Mouse (Mus musculus): ENCODE measurements around the gene Agbl5.

DNA sequence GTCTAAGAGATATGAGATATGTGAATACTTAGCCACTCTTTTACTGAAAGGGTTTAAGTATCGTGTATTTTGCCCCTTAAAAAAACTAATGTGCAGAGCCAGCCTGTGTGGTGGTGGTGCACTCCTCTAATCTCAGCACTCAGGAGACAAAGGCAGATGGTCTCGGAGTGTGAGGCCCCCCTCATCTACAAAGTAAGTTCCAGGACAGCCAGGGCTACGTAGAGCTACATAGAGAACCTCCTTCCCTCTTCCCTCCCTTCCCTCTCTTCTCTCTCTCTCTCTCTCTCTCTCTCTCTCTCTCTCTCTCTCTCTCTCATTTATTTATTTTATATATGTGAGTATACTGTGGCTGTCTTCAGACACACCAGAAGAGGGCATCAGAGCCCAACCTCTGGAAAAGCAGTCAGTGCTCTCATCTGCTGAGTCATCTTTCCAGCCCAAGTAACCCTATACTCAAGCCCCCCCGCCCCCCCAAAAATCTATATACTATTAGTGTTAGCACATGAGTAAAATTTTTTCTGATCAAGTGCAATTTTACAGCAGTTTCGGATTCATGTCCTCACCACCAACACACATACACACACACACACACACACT, 9.0 kb upstream of the Agbl5 start:
- TF ChIP-seq CTCF (conservative IDR thresholded peaks at IDR 0.05; ENCODE audit: low read length) (no peak), POU5F1 (IDR thresholded peaks at IDR 0.05; ENCODE audit: borderline replicate concordance, low read length) (no peak), NANOG (IDR thresholded peaks at IDR 0.05; ENCODE audit: borderline replicate concordance, low read length) (no peak)

Measured in E14TG2a.4 (cell line).